Mouse (Mus musculus): ENCODE measurements around the gene Rbms3.

The Rbms3 gene

DNA sequence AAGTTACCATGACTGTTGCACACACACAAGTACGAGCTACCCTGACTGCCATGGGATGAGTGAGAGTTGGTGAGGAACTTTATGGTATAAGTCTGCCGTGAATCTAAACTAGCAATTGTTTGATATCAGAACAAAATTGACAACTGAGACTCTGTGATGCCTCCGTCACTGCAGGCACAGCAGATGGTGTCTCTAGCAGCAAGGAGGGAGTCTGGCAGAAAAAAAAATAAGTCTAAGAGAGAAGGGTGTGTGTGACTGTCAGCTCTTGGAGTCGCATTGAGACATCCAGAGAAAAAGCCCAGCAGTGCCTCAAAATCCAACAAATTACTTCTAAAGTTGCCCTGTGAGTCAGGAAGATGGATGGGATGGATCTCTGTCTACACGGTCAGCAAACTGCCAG is 257.7 kb downstream of the Rbms3 start:
- DNase-seq = no peak

DNA sequence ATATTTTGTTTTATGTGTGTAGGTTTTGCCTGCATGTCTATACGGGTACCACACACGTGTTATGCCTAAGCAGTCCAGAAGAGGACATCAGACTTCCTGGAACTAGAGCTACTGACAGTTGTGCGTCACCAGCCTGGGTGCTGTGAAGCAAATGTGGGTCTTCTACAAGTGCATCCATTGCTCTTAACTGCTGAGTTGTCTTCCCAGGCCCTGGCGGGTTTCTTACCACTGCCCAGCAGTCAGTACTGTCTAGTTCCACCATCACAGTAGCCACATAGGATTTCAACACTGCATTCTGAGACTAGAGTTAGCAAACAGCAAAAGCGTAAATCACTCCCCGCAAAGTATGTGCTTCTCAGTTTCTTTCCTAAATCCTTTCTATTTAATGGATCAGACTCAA is 259.6 kb downstream of the Rbms3 start:
- DNase-seq = no peak

DNA sequence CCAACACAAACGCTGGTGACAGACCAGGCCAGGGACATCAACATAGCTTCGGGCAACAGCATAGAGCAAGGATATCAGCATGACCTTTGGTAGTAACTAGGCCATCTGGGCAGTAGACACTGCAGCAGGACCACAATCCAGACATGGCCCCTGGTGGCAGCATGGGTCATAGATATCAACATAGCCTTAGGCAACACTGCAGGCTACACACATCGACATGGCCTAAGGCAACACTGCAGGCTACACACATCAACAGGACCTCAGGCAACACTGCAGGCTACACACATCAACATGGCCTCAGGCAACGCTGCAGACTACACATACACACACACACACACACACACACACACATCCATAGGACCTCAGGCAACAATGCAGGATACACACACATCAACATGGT is 261.7 kb downstream of the Rbms3 start:
- DNase-seq = no peak

DNA sequence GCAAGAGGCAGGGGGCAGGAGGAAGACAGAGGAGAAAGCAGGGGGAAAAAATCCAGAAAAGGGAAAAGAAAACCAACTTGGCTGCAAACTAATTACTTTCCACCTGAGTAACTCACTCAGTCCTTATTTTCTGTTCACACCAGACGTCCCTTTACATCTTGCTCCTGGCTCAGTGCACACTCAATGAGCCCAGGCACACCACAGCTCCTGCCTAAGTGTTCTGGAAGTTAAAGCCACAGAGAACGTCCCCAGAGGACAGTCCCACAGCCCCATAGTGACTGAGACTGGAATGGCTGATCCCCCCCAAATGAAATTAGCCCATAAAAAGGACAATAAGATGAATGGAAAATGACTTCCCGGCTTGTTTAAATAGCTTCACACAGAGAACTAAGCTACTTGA is 265.1 kb downstream of the Rbms3 start:
- DNase-seq = no peak

DNA sequence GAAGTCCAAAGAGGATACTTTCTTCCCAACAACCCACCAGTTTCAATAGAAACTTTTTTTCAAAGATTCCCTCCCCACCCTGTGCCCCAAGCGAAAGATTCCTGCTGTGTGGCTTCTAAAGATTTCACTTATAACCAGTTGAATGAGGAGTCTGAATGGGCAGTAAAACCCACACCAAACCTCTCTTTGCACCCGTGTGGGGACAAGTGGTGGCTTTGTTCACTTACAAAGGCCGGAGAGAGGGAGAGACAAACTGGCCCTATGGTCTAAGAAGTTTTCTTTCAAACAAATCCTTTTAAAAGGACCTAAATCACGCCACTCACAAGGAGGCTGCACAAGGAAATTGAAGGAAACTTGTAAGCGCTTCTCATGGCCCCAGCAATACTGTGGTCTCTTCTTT is 268.3 kb downstream of the Rbms3 start:
- no peak for DNase-seq

DNA sequence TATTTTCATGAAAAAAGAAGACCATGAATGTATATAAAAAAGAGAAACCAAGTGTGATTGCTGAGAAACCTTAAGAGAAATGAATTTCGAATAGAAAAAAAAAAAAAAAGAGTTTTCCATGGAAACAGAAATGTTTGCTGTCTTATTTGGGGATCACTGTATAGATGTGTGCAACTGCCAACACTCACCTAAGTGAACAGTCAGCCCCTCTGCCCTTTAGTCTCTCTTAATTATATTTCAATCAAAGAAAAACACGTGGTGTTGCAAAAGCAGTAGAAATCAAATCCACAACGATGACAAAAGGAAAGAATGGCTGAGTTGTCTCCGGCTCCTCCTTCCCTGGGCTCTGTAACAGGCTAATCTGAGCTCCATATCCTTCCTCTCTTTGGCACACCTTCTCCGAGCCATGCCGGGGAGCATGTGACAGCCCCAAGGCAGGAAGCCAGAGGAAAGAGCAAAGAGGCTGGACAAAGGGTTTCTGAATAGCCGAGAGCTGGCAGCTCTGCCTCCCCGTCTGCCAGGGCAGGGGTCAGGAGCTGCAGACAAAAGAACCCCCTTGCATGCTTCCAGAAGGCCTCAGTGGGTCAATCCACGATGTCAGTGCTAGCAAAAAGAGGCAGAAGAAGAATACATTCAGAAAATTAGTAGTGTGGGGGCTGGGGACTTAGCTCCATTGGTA is 272.8 kb downstream of the Rbms3 start:
- DNase-seq = peak; percentile 91 to 94

DNA sequence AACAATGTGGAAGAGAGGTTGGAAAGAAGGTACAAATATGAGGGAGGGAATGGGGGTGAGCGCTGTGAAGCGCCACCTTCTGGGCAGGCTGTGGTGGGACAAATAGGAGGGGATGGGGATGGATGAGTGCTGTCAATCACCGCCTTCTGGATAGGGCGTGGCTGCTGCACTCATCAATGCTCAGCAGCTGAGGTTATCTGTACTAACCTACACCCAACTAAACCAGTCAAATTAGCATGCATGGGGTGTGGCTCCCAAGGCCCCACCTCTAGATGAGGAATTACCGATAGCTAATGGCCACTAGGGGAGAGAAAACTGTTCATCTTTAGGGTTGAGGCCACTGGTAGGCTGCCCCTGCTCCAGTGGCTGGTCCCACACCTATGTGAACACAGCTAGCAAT is 274.2 kb downstream of the Rbms3 start:
- no peak for DNase-seq

DNA sequence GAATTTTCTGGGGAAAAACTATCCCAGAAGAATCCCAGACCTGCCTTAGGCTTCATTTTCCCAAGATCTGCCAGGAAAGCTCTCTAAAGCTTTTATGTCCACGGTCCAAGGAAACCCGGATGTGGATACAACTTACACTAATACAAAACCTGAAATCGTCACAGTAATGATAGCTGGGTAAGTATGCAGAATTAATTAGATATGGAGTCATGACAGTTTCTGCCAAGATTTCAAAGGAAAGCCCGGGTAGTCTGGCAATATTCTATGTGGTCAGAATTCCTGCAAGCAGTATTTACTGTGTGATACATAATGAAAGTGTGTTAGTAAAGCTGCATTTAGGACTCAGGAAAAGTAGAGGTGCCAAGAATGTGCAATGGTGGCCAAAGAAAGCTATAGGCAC is 287.4 kb downstream of the Rbms3 start:
- no peak for DNase-seq

DNA sequence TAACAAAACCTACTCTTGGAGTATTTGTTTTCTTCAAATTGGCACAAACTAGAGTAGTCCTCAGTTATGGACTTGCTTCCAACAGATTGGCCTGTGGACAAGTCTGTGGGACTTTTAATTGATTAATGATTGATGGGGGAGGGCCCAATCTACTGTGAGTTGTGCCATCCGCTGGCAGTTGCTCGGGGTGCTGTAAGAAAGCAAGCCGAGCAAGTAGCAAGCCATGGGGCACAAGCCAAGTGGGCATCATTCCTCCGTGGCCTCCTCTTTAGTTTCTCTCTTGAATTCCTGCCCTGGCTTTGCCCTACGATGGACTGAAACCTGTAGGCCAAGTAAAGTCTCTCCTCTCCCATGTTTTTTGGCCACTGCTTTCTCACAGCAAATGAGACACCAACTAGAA is 299.0 kb downstream of the Rbms3 start:
- peak; percentile 10 to 44 for DNase-seq

DNA sequence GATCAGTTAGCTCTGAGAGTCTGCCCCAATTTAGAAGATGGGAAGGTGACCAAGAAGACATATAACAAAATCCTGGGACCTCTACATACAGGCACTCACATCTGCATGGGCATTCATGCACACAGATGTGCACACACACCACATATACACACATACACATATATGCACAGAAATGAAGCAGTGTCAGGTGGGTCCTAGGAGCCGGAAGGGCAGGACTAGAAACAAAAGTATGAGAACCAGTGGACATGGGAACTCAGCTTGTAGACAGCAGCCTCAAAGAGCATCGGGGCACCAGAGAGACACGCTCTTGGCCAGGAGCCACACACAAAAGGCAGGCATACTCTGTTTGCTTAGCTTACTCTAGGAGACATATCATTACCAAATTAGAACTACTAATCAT is 310.4 kb downstream of the Rbms3 start:
- DNase-seq = peak; percentile 17 to 28

DNA sequence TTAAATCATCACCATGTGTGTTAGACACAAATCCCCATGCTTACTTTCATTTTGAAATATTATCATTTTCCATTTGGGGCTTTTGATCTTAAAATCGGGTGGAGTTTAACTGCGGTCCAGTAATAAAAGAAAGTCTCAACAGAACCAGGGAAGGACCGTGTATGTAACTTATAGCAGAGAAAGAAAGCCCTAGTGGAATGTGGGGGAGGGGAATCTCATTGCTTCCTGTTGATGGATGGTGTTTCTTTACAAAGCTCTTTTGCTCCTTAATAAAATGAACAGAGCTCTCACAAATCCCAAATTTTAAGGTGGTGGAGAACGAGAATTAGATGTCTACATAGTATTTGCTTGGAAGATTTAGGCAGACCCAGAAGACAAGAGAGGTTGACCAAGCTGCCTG is 311.3 kb downstream of the Rbms3 start:
- no peak for DNase-seq

DNA sequence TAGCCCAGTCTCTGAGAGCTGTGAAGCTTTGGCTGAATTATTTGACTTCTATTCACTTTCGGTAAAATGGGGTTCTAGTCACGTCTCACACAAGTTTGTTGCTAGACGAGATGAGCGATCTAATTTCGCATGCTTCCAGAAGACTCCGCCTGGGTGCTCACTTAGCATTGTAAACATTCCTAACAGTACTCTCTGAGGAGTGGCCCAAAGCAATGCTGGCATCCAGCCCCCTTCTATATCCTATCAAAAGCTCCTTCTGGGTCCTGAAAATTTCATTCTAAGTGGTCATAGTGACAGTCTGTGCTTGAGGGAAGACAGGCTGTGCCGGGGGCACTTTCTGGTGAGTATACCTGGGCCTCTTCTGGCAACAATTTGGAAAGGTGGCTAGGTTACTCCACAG is 312.5 kb downstream of the Rbms3 start:
- no peak for DNase-seq

DNA sequence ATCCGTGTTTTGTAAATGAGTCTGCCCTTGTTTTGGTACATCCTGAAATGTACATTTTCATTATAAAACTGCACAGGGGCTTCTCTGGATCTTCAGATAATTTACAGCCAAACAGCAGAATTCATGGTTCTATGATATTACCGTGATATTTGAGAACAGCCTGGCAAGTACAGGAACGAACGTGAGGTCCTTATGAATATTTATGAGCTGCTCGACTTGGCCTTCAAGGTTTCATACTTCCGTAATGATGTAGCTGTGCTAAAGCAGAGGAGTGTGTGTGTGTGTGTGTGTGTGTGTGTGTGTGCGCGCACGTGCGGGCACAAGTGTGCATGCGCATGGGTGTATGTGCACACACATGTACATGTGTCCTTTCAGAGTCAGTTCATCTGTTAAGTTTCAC is 316.1 kb downstream of the Rbms3 start:
- DNase-seq = no peak

DNA sequence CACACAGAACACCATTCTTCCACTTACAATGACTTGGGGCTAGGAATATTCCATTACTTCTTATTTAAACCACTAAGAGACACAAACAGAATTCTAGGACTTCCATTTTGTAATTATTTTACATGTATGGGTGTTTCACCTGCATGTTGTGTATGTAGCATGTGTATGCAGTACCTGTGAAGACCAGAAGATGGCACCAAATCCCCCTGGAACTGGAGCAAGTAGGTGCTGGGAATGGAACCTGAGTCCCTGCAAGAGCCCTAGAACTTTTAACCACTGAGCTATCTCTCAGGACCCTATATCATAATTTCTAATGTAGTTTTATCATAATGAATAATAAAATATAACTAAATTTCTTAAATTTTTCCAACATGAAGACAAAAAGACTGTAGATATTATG is 319.9 kb downstream of the Rbms3 start:
- DNase-seq = no peak

DNA sequence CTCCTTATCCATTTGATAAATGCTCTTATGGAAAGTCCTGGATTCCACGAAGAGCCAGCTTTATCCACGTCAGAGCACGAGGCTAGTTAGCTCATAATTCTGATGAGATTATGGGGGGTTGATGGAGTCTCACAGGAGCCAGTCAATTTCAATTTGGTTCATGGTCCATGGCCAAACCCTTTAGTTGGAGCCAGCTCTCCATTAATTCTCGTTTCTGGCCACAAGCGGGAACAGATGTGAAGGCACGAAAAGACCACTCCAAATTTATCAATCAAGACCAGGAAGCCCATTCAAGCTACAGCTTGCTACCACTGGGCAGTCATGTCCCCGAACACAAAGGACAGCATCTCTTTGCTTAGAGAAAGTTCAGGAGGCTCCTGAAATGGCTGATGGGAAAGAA is 330.7 kb downstream of the Rbms3 start:
- peak; percentile 62 to 63 for DNase-seq

DNA sequence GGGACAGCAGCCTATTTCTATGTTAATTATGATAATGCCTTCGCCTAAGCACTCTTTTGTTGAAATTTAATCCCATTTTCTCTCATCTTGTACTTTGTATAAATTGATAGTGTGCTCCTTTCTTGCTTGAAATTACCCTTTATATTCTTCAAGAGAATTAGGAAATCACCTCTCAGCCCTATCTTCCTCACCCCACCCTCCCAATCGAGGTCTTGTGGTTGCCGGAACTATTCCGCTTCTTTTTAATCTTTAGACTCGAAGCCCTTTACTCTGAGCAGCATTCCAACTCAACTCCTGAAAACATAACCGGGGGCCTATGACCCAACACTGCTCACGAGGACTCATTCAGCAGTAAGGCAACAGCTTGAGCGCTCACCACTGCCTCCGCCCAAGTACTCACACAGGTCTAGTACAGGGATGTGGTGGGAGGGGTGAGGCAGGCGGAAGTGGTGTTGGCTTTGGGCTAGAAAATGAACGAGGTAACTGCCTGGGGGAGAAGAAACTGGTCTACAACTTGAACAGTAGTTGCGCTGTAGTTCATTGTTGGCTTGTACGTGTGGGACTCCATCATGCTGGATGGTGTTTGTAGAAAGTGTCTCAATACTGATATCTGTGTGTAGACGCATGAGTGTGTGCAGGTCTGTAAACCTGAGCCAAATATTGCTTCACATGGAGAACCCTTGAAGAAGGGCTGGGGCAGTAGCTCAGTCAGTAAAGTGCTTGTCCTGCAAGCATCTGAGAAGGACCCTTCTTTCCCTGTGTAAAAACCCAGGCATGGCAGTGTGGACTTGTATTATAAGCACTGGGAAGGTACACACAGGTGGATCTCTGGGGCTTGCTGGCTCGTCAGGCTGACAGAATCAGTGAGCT is 331.8 kb downstream of the Rbms3 start:
- DNase-seq = no peak

DNA sequence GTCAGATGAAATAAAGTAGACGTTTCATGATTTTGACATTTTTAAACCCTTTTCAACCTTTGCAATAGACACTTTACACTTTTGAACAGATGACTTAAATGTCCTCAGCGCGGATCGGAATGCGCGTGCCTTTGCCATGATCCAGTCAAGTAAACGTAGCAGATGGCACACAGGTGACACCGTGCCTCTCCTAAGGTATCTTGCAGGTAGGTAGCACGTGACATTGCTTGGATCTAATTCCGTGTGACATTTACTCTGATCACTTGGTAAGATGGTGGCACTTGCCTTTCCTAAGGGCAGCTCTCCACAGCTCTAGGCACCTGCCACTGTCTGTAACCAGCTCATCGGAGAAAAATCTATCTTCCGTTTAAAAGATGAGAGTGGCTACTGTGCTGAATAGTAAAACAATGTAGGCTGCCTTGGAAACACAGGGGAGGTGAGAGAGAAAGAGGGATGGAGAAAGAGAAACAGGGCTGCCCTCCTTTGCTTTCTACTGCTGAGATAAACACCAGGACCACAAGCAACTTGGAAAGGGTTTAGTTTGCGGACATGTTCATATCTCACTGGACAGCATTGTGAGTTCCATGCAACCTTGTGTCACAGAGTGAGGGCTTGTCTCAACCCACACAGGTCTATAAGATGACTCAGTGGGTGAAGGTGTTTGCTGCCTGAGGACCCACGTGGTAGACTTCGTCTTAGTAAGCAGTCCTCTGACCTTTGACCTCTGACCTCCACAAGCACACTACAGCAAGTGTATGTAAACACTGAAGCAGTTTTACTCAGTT is 338.5 kb downstream of the Rbms3 start:
- no peak for DNase-seq

DNA sequence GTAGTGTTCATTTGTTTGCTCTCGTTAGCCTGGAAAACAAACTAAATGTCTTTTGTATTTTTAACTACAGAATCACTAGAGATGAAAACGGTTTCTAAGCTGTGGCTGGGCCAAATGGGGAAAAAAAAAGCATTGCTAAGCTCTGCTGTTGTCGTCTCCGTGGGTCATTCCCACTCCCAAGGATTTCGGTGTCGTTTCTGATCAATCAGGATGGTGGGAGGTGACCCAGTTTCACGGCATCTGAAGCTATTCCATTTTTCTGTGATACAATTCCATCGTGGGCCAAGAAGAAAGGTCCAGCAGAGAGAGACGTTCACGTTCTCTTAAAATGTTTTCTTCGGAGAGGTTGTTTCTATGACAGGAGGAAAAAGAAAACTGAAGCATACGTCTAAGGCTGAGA is 354.9 kb downstream of the Rbms3 start:
- no peak for DNase-seq

DNA sequence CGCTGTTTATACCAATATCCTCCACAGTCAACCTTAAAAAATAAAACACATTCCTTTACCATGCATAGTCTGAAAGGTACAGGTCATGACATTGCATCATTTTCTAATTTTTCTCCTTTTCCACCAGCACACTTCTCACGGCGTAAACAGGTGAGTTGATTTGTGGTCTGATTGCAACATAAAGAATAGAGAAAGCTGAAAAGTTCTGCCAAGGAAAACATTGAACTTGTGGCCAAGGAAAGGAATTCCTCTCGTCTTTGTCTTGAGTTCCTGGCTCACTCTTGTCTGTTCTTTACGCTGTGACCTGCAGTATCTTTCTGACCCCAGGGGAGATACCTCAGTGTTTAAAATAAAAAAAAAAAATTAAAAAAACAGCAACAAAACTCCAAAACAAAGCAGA is 370.1 kb downstream of the Rbms3 start:
- no peak for DNase-seq

DNA sequence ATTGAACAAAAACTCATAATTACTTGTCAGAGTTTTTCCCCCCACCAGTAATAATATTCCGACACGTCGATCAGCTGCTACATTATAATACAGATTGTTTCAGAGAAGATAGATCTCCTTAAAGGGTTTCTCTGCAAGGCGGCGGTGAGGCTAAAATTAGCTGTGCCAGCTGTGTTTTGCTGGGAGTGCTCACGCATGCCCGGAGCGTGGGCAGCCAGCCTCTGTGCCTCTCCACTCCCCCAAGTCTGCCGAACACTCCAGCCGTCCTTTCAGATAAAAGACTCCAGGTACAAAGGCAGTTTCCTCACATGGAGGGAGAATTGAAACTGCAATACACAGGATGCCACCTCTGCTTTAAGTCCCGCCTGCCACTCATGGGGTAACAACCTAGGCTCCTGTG is 376.4 kb downstream of the Rbms3 start:
- peak in 1 of 2 experiments; percentile 18 for DNase-seq

DNA sequence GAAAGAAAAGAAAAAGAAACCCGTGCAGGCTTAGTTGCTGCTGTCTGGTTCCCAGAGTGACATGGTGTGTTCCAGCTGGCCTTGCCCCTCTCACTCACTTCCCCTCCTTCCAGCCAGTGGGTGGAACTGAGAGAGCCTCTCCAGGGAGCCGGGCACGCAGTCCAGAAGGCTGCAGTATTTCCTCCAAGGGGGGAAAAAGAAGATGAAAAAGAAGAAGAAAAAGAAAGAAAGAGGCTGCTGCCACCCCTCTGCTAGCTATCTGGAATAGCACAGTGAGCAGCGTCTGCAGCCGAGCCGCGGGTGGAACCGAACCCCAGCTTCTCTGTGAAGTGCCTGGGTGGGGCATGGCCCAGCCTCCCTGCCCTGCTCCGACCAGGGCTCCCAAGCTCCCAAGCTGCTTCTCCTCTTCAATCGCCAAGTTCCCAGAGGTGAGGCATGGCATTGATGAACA is 377.3 kb downstream of the Rbms3 start:
- DNase-seq = peak; percentile 62 to 70

DNA sequence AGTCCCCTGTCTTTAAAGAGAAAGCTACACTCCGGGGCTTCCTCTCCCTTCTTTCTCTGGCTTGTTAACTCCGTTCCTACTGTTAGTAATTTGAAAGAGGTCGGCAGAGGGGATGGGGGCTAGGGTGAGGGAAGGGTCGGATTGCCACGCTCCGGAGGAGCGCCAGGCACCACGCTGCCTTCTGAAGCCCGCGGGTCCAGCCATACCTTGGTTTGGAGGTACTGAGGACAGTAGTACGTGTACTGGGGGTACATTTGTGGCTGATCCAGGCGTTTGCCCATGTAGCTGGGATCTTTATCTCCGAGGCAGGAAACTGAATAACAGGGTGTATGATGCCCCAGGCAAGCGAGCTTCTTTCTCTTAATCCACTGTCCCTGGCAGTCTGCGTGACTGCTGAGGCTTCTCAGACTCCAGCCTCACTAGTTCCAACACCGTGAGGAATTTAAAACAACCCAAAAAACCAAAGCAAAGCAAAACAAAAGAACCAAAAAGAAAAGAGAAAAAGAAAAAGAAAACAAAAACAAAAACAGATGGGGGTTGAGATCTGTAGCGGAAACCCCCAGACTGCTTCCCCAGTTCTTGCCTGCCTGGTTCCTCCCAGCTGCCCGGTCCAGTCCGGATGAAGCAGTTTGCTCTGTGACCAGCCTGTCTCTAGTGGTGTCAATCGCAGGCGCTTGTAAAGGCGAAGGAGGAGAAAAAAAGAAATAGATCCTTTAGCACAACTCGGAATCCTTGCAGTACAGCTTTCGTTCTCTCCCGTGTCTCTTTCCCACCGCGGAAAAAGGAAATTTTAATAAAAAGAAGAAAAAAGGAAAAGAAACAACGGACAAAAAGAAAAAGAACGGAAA is 378.0 kb downstream of the Rbms3 start:
- peak; percentile 64 to 70 for DNase-seq

DNA sequence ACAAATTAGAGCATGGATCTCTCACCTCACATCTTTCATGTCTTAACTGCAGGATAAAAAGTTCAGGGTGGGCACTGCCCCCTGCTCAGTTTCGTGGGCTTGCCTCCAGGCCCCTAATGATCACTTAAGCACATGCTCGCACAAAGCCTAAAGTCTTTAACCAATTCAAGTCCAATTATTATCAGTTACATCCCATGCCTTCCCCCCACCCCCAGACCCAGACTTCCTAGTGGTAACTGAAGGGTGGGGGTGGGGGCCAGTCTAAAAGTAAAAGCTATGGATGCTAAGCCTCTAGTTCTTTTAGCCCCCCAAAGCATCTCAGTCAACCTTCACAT is 378.9 kb downstream of the Rbms3 start:
- peak in 1 of 2 experiments; percentile 16 for DNase-seq

All from cerebellum, postnatal 10 days (tissue).